Mouse (Mus musculus): Measurements from ENCODE around the gene Rbm15b. TPM values are rescaled to one million over a fixed set of nuclear protein-coding genes. Genes with fewer than 3 reads are reported as not detected.

Gene Rbm15b
- polyA plus RNA-seq (2014; fragmentation: Illumina TruSeq; extraction: RNeasy Lipid Tissue Mini Kit (QIAGEN cat#74804); ENCODE audit: low read depth, low replicate concordance) = 3.2 TPM

DNA sequence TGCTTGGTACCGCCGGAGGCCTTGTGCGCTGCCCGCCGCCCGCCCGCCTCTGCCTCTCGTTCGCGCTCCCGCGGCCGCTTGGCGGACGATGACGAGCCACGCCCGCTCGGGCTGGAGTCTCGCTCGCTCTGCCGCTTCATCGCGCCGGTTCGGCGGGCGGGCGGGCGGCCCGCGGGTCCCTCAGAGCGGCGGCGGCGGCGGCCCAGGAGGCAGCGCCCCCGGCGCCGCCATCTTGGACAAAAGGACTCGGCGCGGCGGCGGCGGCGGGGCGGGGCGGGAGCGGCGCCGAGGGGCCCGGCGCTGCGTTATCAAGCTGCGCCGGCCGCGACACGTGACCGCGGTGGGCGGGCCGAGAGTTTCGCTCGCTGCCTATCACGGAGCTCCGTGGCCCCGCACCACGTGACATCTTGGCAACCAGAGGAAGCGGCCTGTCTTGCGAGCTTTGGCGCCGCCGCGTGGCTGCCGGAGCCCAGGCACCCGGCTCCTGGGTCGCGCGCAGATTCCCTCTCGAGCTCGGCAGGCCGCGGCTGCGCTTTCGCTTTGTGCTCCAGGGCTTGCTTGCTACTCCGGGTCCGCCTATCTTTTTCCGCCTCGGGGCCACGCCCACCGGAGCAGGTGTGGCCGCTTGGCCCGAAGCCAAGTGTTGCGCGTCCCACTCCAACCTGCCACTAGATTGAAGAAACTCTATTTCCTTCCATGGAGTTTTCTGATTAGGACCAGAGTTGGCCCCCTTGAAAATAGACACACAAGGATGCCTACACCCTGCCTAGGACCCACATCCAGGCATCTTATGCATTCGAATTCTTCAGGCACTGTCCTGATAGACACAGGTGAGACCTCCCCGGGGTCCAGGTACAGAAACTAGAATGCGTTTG lies at the start of gene Rbm15b:
Gene Rbm15b, minus strand, starts transcription at position 601 of the 875 bp plus-strand sequence.

DNA sequence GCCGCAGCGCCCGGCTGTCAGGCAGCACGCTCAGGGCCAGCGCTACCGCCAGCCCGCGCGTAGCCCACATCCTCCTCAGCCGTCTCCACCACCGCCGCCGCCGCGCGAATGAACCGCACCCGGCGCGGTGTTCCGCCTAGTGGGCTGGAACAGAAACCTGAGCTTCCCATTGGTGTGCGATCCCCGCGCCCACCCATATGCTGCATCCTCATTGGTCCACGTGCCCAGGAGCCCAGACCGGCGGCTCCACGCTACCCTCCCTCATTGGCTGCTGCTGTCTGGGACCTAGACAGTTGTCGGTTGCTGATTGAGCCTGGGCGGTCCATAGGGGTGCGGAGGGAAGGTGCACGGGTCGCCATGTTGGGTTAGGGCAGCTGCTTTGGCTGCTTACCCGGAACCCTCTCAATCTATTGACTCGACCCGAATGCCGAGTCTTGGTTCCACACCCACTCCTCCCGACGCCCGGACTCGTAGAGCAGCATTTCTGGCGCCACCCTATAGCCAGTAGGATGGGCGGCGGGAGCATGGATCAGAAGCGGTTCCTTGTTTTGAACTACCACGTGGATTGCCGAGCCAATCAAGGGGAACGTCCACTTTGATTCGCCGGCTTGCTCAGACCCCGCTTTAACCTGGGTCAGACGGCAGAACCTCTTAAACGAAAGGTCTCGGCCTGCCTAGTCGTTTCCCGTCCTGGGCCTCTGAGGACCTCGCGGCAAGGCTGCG lies 4.8 kb upstream of the Rbm15b start, which contains the start of gene Manf:
Gene Manf, minus strand, starts transcription at position 151 of the 723 bp plus-strand sequence.

Other genes with a start within 250 kb of the Rbm15b start
- gene Grm2, start 231.3 kb downstream of the Rbm15b start, polyA plus RNA-seq (2014; fragmentation: Illumina TruSeq; extraction: RNeasy Lipid Tissue Mini Kit (QIAGEN cat#74804); ENCODE audit: low read depth, low replicate concordance) = not detected
- gene Tex264, start 201.5 kb downstream of the Rbm15b start, polyA plus RNA-seq (2014; fragmentation: Illumina TruSeq; extraction: RNeasy Lipid Tissue Mini Kit (QIAGEN cat#74804); ENCODE audit: low read depth, low replicate concordance) = 15.1 TPM
- 7.7 TPM for gene Rad54l2, start 98.2 kb downstream of the Rbm15b start, polyA plus RNA-seq (2014; fragmentation: Illumina TruSeq; extraction: RNeasy Lipid Tissue Mini Kit (QIAGEN cat#74804); ENCODE audit: low read depth, low replicate concordance)
- 13.6 TPM for gene Dcaf1, start 65.6 kb downstream of the Rbm15b start, polyA plus RNA-seq (2014; fragmentation: Illumina TruSeq; extraction: RNeasy Lipid Tissue Mini Kit (QIAGEN cat#74804); ENCODE audit: low read depth, low replicate concordance)
- gene Manf, start 4.6 kb upstream of the Rbm15b start, polyA plus RNA-seq (2014; fragmentation: Illumina TruSeq; extraction: RNeasy Lipid Tissue Mini Kit (QIAGEN cat#74804); ENCODE audit: low read depth, low replicate concordance) = 157 TPM

All from liver, adult 10 weeks (tissue).